Mouse (Mus musculus) spleen, embryonic (tissue): ENCODE results near the gene Pde5a.

Experiments used
- CTCF ChIA-PET: fragments of 350-600 bp; sonication (Branson Sonifier 250); formaldehyde crosslinking; loops from one replicate; lab custom pipeline; 2022; lab: Charles Lee

Gene Pde5a

GRCm38 (mm10) chr3:122728852-122729600 lies at the start of gene Pde5a:
TSS of gene Pde5a (plus strand) at chr3:122728947.
- CTCF ChIA-PET = no interaction called here

- CTCF ChIA-PET = no interaction called here
Measured at GRCm38 (mm10) chr3:122680851-122681250, 47.9 kb upstream of the Pde5a start.

- CTCF ChIA-PET = no interaction called here
Measured at GRCm38 (mm10) chr3:122682352-122682751, 46.4 kb upstream of the Pde5a start.

- CTCF ChIA-PET = no interaction called here
Measured at GRCm38 (mm10) chr3:122684832-122685231, 43.9 kb upstream of the Pde5a start.

GRCm38 (mm10) chr3:122693039-122693438 lies 35.7 kb upstream of the Pde5a start:
- CTCF ChIA-PET = no interaction called here

- CTCF ChIA-PET = no interaction called here
Measured at GRCm38 (mm10) chr3:122695870-122696269, 32.9 kb upstream of the Pde5a start.

- CTCF ChIA-PET = no interaction called here
Measured at GRCm38 (mm10) chr3:122696672-122697071, 32.1 kb upstream of the Pde5a start.

GRCm38 (mm10) chr3:122704209-122704608 lies 24.5 kb upstream of the Pde5a start:
- CTCF ChIA-PET = no interaction called here

- CTCF ChIA-PET = no interaction called here
Measured at GRCm38 (mm10) chr3:122705246-122705645, 23.5 kb upstream of the Pde5a start.

GRCm38 (mm10) chr3:122708485-122708884 lies 20.3 kb upstream of the Pde5a start:
- CTCF ChIA-PET = no interaction called here

GRCm38 (mm10) chr3:122710141-122710540 lies 18.6 kb upstream of the Pde5a start:
- CTCF ChIA-PET = no interaction called here

GRCm38 (mm10) chr3:122718631-122719030 lies 10.1 kb upstream of the Pde5a start:
- CTCF ChIA-PET = no interaction called here

- CTCF ChIA-PET = interaction anchor here (0.6 kb wide), 1 partner anchor 21 kb away, joined by 8 read pairs; no protein-coding TSS in a partner anchor
Measured at GRCm38 (mm10) chr3:122721522-122721921, 7.2 kb upstream of the Pde5a start.

- CTCF ChIA-PET = no interaction called here
Measured at GRCm38 (mm10) chr3:122729601-122729959, 833 bp downstream of the Pde5a start.

GRCm38 (mm10) chr3:122729960-122730740 lies 1.4 kb downstream of the Pde5a start:
- CTCF ChIA-PET = no interaction called here

GRCm38 (mm10) chr3:122730741-122731235 lies 2.0 kb downstream of the Pde5a start:
- CTCF ChIA-PET = no interaction called here

GRCm38 (mm10) chr3:122733806-122734205 lies 5.1 kb downstream of the Pde5a start:
- CTCF ChIA-PET = no interaction called here

- CTCF ChIA-PET = no interaction called here
Measured at GRCm38 (mm10) chr3:122734329-122734728, 5.6 kb downstream of the Pde5a start.

- CTCF ChIA-PET = no interaction called here
Measured at GRCm38 (mm10) chr3:122739460-122739859, 10.7 kb downstream of the Pde5a start.

GRCm38 (mm10) chr3:122744265-122744664 lies 15.5 kb downstream of the Pde5a start:
- CTCF ChIA-PET = no interaction called here

- CTCF ChIA-PET = no interaction called here
Measured at GRCm38 (mm10) chr3:122747921-122748700, 19.4 kb downstream of the Pde5a start.

GRCm38 (mm10) chr3:122763240-122763761 lies 34.6 kb downstream of the Pde5a start:
- CTCF ChIA-PET = no interaction called here
